Mouse (Mus musculus) kidney, adult 9 months (tissue): ENCODE results near the gene Snd1.
A peak's percentile ranks its signal among the peaks of the same experiment; 100 is the strongest.

Experiments
- DNase-seq: peaks from one replicate; pipeline ENCODE4 v3.0.0; 2022

The Snd1 gene

GRCm38 (mm10) chr6:28717203-28717844 lies 242.4 kb downstream of the Snd1 start:
- no peak for DNase-seq

GRCm38 (mm10) chr6:28717845-28718237 lies 242.9 kb downstream of the Snd1 start:
- no peak for DNase-seq

GRCm38 (mm10) chr6:28720391-28721171 lies 245.6 kb downstream of the Snd1 start:
- no peak for DNase-seq

- no peak for DNase-seq
These were observed 248.1 kb downstream of the Snd1 start for GRCm38 (mm10) chr6:28723059-28723458.

GRCm38 (mm10) chr6:28724776-28725175 lies 249.8 kb downstream of the Snd1 start:
- no peak for DNase-seq

- no peak for DNase-seq
These were observed 254.3 kb downstream of the Snd1 start for GRCm38 (mm10) chr6:28729236-28729635.

- no peak for DNase-seq
These were observed 254.7 kb downstream of the Snd1 start for GRCm38 (mm10) chr6:28729649-28730048.

- DNase-seq, result no peak
These were observed 256.3 kb downstream of the Snd1 start for GRCm38 (mm10) chr6:28731246-28731645.

- peak; percentile 22 for DNase-seq
These were observed 259.1 kb downstream of the Snd1 start for GRCm38 (mm10) chr6:28733884-28734647.

- no peak for DNase-seq
These were observed 260.2 kb downstream of the Snd1 start for GRCm38 (mm10) chr6:28735116-28735515.

GRCm38 (mm10) chr6:28736665-28737064 lies 261.7 kb downstream of the Snd1 start:
- DNase-seq, result no peak

GRCm38 (mm10) chr6:28737601-28738000 lies 262.7 kb downstream of the Snd1 start:
- no peak for DNase-seq

GRCm38 (mm10) chr6:28743586-28743985 lies 268.6 kb downstream of the Snd1 start:
- DNase-seq, result no peak

- DNase-seq, result no peak
These were observed 270.9 kb downstream of the Snd1 start for GRCm38 (mm10) chr6:28745864-28746263.

GRCm38 (mm10) chr6:28747025-28747424 lies 272.1 kb downstream of the Snd1 start:
- no peak for DNase-seq

- peak; percentile 37 for DNase-seq
These were observed 273.2 kb downstream of the Snd1 start for GRCm38 (mm10) chr6:28747931-28748670.

GRCm38 (mm10) chr6:28749224-28749623 lies 274.3 kb downstream of the Snd1 start:
- no peak for DNase-seq

- DNase-seq, result no peak
These were observed 276.2 kb downstream of the Snd1 start for GRCm38 (mm10) chr6:28751186-28751585.

GRCm38 (mm10) chr6:28753217-28753616 lies 278.3 kb downstream of the Snd1 start:
- DNase-seq, result no peak

GRCm38 (mm10) chr6:28753681-28754080 lies 278.7 kb downstream of the Snd1 start:
- no peak for DNase-seq

- DNase-seq, result no peak
These were observed 279.4 kb downstream of the Snd1 start for GRCm38 (mm10) chr6:28754127-28754898.
